Mouse (Mus musculus): ENCODE results near the gene Gm12666. TPM values are rescaled to one million over a fixed set of nuclear protein-coding genes. Genes with fewer than 3 reads are reported as not detected.
"Not testable (repeated sequence)": the region's sequence is repeated elsewhere in the genome, so short reads cannot be mapped to it uniquely, and the experiment has no call there.

Gm12666 gene
- polyA plus RNA-seq (2015; fragmentation: Nextera tagmentation; extraction: Ambion mirVana), result not detected in 2 replicates

- WGBS, result 80% methylated on average over 1 of the region's 1 CpGs
- not testable (repeated sequence) for H3K27me3 ChIP-seq; H3K9ac ChIP-seq; H3K4me2 ChIP-seq; H3K4me1 ChIP-seq; H3K27ac ChIP-seq; ATAC-seq (replicated peaks; ENCODE audit: low FRiP score); H3K9me3 ChIP-seq (replicated peaks); H3K4me3 ChIP-seq (replicated peaks); H3K36me3 ChIP-seq
Observed at GRCm38 (mm10) chr4:92191649-92192048, at the start of gene Gm12666. Gene Gm12666 (minus strand): TSS chr4:92191749.

DNA sequence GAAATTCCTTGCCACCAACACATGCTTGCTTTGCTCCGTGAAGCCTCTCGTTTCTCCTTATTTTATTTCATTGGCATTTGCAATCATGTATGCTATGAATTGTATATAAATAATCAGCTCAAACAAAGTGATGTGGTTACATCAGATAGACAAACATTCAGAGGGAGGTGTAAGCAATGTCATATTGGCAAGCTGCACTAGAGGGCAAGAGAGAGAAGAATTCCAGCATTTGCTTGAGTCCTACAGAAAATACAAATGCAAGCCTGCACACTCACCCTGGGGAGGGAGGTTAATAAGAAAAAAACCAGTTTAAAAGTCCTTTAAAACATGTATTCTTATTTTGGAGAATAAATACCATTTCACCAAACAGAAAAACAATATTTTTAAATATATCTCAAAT, 34.8 kb upstream of the Gm12666 start:
- WGBS, result 77% methylated on average over 2 of the region's 2 CpGs
- no peak overlapping the region for H3K4me2 ChIP-seq

GRCm38 (mm10) chr4:92216286-92216685, 24.7 kb upstream of the Gm12666 start:
- WGBS, result 71% methylated on average over 1 of the region's 1 CpGs
- no peaks in the 10 kb centered on the region for H3K36me3 ChIP-seq
- no peaks in the 10 kb centered on the region for H3K9me3 ChIP-seq (replicated peaks)
- H3K27ac ChIP-seq, result no peak overlapping the region
- ATAC-seq (replicated peaks; ENCODE audit: low FRiP score), result no peak
- no peak overlapping the region for H3K4me3 ChIP-seq (replicated peaks)
- no peaks in the 10 kb centered on the region for H3K27me3 ChIP-seq
- no peak overlapping the region for H3K9ac ChIP-seq
- no peak overlapping the region for H3K4me2 ChIP-seq
- no peaks in the 10 kb centered on the region for H3K4me1 ChIP-seq

More for the DNA sequence above, 34.8 kb upstream of the Gm12666 start:
- Histone ChIP-seq H3K27me3 (no peaks in the 10 kb centered on the region), H3K4me1 (no peaks in the 10 kb centered on the region), H3K36me3 (no peaks in the 10 kb centered on the region), H3K9me3 (replicated peaks) (no peaks in the 10 kb centered on the region), H3K9ac (no peak overlapping the region), H3K4me3 (replicated peaks) (no peak overlapping the region), H3K27ac (no peak overlapping the region)
- no peak for ATAC-seq (replicated peaks; ENCODE audit: low FRiP score)

GRCm38 (mm10) chr4:92152646-92153045, 38.9 kb downstream of the Gm12666 start:
- H3K9me3 ChIP-seq (replicated peaks), result no peaks in the 10 kb centered on the region
- H3K27ac ChIP-seq, result no peak overlapping the region
- H3K4me1 ChIP-seq, result no peaks in the 10 kb centered on the region
- 87% methylated on average over 1 of the region's 1 CpGs for WGBS
- H3K4me2 ChIP-seq, result no peak overlapping the region
- no peak overlapping the region for H3K4me3 ChIP-seq (replicated peaks)
- no peaks in the 10 kb centered on the region for H3K36me3 ChIP-seq
- no peaks in the 10 kb centered on the region for H3K27me3 ChIP-seq
- no peak overlapping the region for H3K9ac ChIP-seq
- ATAC-seq (replicated peaks; ENCODE audit: low FRiP score), result no peak

DNA sequence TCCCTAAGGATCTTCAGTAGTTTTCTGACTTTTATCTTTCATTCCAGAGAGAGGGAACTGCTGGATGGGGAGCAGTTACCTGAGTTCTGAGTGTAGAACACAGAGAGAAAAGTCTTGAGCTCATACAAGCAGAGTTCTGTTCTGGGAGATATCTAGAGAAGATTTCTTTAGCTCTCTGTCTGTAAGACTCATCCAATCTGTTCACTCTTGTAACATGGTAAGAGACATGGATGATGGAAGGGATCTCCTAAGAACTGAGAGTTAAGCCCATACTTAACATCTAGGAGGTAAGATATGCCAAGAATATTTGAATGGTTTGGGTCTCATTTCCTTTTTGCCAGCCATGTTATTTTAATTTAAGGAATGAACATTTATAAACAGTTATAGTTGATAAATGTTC, 44.4 kb downstream of the Gm12666 start, which contains the start of gene Izumo3:
Izumo3 (minus strand) TSS at position 101 of the 400 bp plus-strand sequence.
- ATAC-seq (replicated peaks; ENCODE audit: low FRiP score), result no peak
- no peak within 1 kb of the TSS for H3K9ac ChIP-seq
- no peak within 1 kb of the TSS for H3K4me2 ChIP-seq
- no peaks in the 10 kb centered on the region for H3K36me3 ChIP-seq
- no peak within 1 kb of the TSS for H3K4me3 ChIP-seq (replicated peaks)
- no peaks in the 10 kb centered on the region for H3K4me1 ChIP-seq
- no peak within 1 kb of the TSS for H3K27ac ChIP-seq
- no peaks in the 10 kb centered on the region for H3K9me3 ChIP-seq (replicated peaks)
- H3K27me3 ChIP-seq, result no peaks in the 10 kb centered on the region

Other genes with a start within 250 kb of the Gm12666 start
- not detected in 2 replicates for gene Izumo3, start 44.5 kb downstream of the Gm12666 start, polyA plus RNA-seq (2015; fragmentation: Nextera tagmentation; extraction: Ambion mirVana)

Data from kidney, embryonic 15.5 days (tissue).